Mouse (Mus musculus): ENCODE results near the gene Fars2.

- TF ChIP-seq CTCF (IDR thresholded peaks at IDR 0.05; ENCODE audit: low read depth) (no peak), EP300 (IDR thresholded peaks at IDR 0.05; ENCODE audit: low read depth) (no peak)
Observed at GRCm38 (mm10) chr13:36314860-36315800, 197.9 kb downstream of the Fars2 start.

Measured in heart, postnatal 0 days (tissue).